Mouse (Mus musculus) CH12.LX (cell line): Measurements from ENCODE around the gene Prdm10. TPM values are rescaled to one million over a fixed set of nuclear protein-coding genes. Genes with fewer than 3 reads are reported as not detected.

Experiments
- DNase-seq: peaks from one replicate; pipeline ENCODE4 v3.0.0-alpha.2; 2013; ENCODE audit errors: extremely low read depth
- H3K27ac ChIP-seq: 2 replicates; pipeline ENCODE4 v1.5.1; 2012; ENCODE audit warnings: low read depth, mild to moderate bottlenecking, control low read depth, moderate library complexity; ENCODE audit not compliant: insufficient read depth
- H3K27me3 ChIP-seq: replicated peaks from 2 replicates; pipeline ENCODE3; 2012; ENCODE audit warnings: inconsistent platforms
- H3K36me3 ChIP-seq, 2 experiments: replicated peaks in 1 of 2; 2 replicates each; pipeline versions ENCODE3 to v1.6.1; 2012; ENCODE audit warnings: inconsistent platforms in 1 of 2, low read length in 1 of 2, mild to moderate bottlenecking in 1 of 2, mixed read lengths in 1 of 2, moderate library complexity in 1 of 2; ENCODE audit not compliant: control insufficient read depth in 1 of 2, insufficient read depth in 1 of 2
- H3K4me1 ChIP-seq, 2 experiments: 2 replicates each; pipeline ENCODE4 v1.6.1; 2012; ENCODE audit warnings: inconsistent platforms in 1 of 2, moderate library complexity in 1 of 2; ENCODE audit not compliant: insufficient read depth in 2 of 2, control insufficient read depth in 1 of 2
- H3K4me2 ChIP-seq: 2 replicates; pipeline ENCODE4 v1.6.1; 2012; ENCODE audit warnings: low read depth, mild to moderate bottlenecking, control low read depth; ENCODE audit not compliant: poor library complexity, insufficient read depth, severe bottlenecking
- H3K4me3 ChIP-seq, 3 experiments: fragments of 150-350 bp in 1 of 3; sonication (generic) in 1 of 3; replicated peaks in 1 of 3; 2 replicates each; pipeline versions ENCODE3 to v1.5.1; 2011 to 2012; ENCODE audit warnings: low read depth in 2 of 3, low read length in 2 of 3, mild to moderate bottlenecking in 2 of 3, moderate library complexity in 2 of 3, control low read depth in 1 of 3, improper control_type of control experiment in 1 of 3, inconsistent platforms in 1 of 3, mixed read lengths in 1 of 3; ENCODE audit not compliant: poor library complexity in 1 of 3
- H3K79me2 ChIP-seq: replicated peaks from 2 replicates; pipeline ENCODE4 v1.6.1; 2012; ENCODE audit warnings: mild to moderate bottlenecking, moderate library complexity; ENCODE audit not compliant: control insufficient read depth, poor library complexity, insufficient read depth, severe bottlenecking; ENCODE audit errors: extremely low read depth
- H3K9ac ChIP-seq: 2 replicates; pipeline ENCODE4 v1.6.1; 2012; ENCODE audit warnings: low read depth, mild to moderate bottlenecking, control low read depth, moderate library complexity; ENCODE audit not compliant: insufficient read depth
- H3K9me3 ChIP-seq: replicated peaks from 2 replicates; pipeline ENCODE3; 2012; ENCODE audit warnings: low read length, inconsistent platforms, mixed read lengths
- BHLHE40 ChIP-seq: IDR thresholded peaks from 2 replicates; pipeline ENCODE4 v1.6.1; 2011; ENCODE audit warnings: mild to moderate bottlenecking, low read depth, low read length, improper control_type of control experiment
- CHD2 ChIP-seq: IDR thresholded peaks from 2 replicates; pipeline ENCODE4 v1.6.1; 2011; ENCODE audit warnings: low read length, improper control_type of control experiment
- CTCF ChIP-seq, 2 experiments: IDR thresholded peaks in 1 of 2; conservative IDR thresholded peaks in 1 of 2; 2 replicates each; pipeline ENCODE4 v1.5.1; 2011 to 2012; ENCODE audit warnings: low read depth in 2 of 2, low read length in 2 of 2, improper control_type of control experiment in 1 of 2, inconsistent platforms in 1 of 2, mild to moderate bottlenecking in 1 of 2, moderate library complexity in 1 of 2
- E2F4 ChIP-seq: IDR thresholded peaks from 2 replicates; pipeline ENCODE4 v1.6.1; 2011; ENCODE audit warnings: low read depth, low read length, improper control_type of control experiment; ENCODE audit not compliant: insufficient replicate concordance
- ELF1 ChIP-seq: IDR thresholded peaks from 2 replicates; pipeline ENCODE4 v1.6.1; 2014; ENCODE audit warnings: low read depth, mild to moderate bottlenecking, inconsistent platforms, low read length, improper control_type of control experiment
- EP300 ChIP-seq: IDR thresholded peaks from 2 replicates; pipeline ENCODE4 v1.6.1; 2011; ENCODE audit warnings: low read length, improper control_type of control experiment
- ETS1 ChIP-seq: conservative IDR thresholded peaks from 2 replicates; pipeline ENCODE4 v1.6.1; 2012; ENCODE audit warnings: low read depth, mild to moderate bottlenecking, inconsistent platforms, low read length, improper control_type of control experiment, moderate library complexity
- GABPA ChIP-seq: IDR thresholded peaks from 2 replicates; pipeline ENCODE4 v1.6.1; 2012; ENCODE audit warnings: low read depth, low read length, improper control_type of control experiment, inconsistent platforms; ENCODE audit not compliant: insufficient replicate concordance
- HCFC1 ChIP-seq: IDR thresholded peaks from 2 replicates; pipeline ENCODE4 v1.6.1; 2012; ENCODE audit warnings: low read depth, mild to moderate bottlenecking, inconsistent platforms, low read length, improper control_type of control experiment
- JUND ChIP-seq: conservative IDR thresholded peaks from 2 replicates; pipeline ENCODE4 v1.6.1; 2011; ENCODE audit warnings: low read depth, low read length, improper control_type of control experiment
- KAT2A ChIP-seq: IDR thresholded peaks from 2 replicates; pipeline ENCODE4 v1.6.1; 2012; ENCODE audit warnings: low read length, improper control_type of control experiment, inconsistent platforms; ENCODE audit not compliant: insufficient replicate concordance
- MYC ChIP-seq: IDR thresholded peaks from 2 replicates; pipeline ENCODE4 v1.6.1; 2011; ENCODE audit warnings: low read depth, mild to moderate bottlenecking, improper control_type of control experiment, low read length
- NELFE ChIP-seq: IDR thresholded peaks from 2 replicates; pipeline ENCODE4 v1.6.1; 2011; ENCODE audit warnings: low read depth, low read length, improper control_type of control experiment
- PAX5 ChIP-seq: IDR thresholded peaks from 2 replicates; pipeline ENCODE4 v1.6.1; 2012; ENCODE audit warnings: low read length, inconsistent platforms, mixed read lengths
- POLR2AphosphoS2 ChIP-seq: IDR thresholded peaks from 2 replicates; pipeline ENCODE4 v1.6.1; 2011; ENCODE audit warnings: low read depth, low read length, improper control_type of control experiment
- RAD21 ChIP-seq: IDR thresholded peaks from 2 replicates; pipeline ENCODE4 v1.6.1; 2011; ENCODE audit warnings: low read depth, mild to moderate bottlenecking, low read length, improper control_type of control experiment, moderate library complexity
- SIN3A ChIP-seq: IDR thresholded peaks from 2 replicates; pipeline ENCODE4 v1.6.1; 2012; ENCODE audit warnings: low read length, improper control_type of control experiment, inconsistent platforms
- SMC3 ChIP-seq: IDR thresholded peaks from 2 replicates; pipeline ENCODE4 v1.6.1; 2011; ENCODE audit warnings: low read depth, low read length, improper control_type of control experiment
- USF1 ChIP-seq: IDR thresholded peaks from 2 replicates; pipeline ENCODE4 v1.6.1; 2014; ENCODE audit warnings: low read depth, mild to moderate bottlenecking, inconsistent platforms, low read length, improper control_type of control experiment
- ZKSCAN1 ChIP-seq: IDR thresholded peaks from 2 replicates; pipeline ENCODE4 v1.6.1; 2012; ENCODE audit warnings: low read depth, inconsistent platforms, low read length, improper control_type of control experiment, borderline replicate concordance
- ZMIZ1 ChIP-seq: IDR thresholded peaks from 2 replicates; pipeline ENCODE4 v1.6.1; 2012; ENCODE audit warnings: low read depth, mild to moderate bottlenecking, inconsistent platforms, low read length, improper control_type of control experiment
- ZNF384 ChIP-seq: IDR thresholded peaks from 2 replicates; pipeline ENCODE4 v1.6.1; 2012; ENCODE audit warnings: low read depth, low read length, improper control_type of control experiment, inconsistent platforms
- dilution Hi-C: fragments of 300-500 bp; cut with MboI; formaldehyde crosslinking; loops from 2 replicates; pipeline ENCODE4 v1.14.3; 2020; ENCODE audit warnings: low sequenced_read_pairs; ENCODE audit not compliant: extremely low pct_unique_long_range_greater_than_20kb, extremely low pct_ligation_motif_present
- in situ Hi-C: fragments of 300-500 bp; cut with MboI; formaldehyde crosslinking; loops from 3 replicates; pipeline ENCODE4 v1.14.3; 2019; ENCODE audit warnings: low sequenced_read_pairs, low pct_ligation_motif_present, low pct_unique_long_range_greater_than_20kb, mixed read lengths
- polyA plus RNA-seq: library from polyadenylated mRNA; unstranded; fragments of >175 nt; gene quantifications from 2 replicates; pipeline ENCODE4 v1.2.1, GENCODE M21; 2012; ENCODE audit warnings: low read depth; ENCODE audit not compliant: insufficient read length
- total RNA-seq, 2 experiments: library from RNA; depleted of rRNA; stranded (reverse); fragments of 300-350 nt in 1 of 2; fragments of >200 nt in 1 of 2; gene quantifications; 2 replicates each; pipeline ENCODE4 v1.2.3; 2012 to 2014

Gene Prdm10
- total and polyA plus RNA-seq, 3 experiments, result 4.5 to 6.7 (median 4.7) TPM

DNA sequence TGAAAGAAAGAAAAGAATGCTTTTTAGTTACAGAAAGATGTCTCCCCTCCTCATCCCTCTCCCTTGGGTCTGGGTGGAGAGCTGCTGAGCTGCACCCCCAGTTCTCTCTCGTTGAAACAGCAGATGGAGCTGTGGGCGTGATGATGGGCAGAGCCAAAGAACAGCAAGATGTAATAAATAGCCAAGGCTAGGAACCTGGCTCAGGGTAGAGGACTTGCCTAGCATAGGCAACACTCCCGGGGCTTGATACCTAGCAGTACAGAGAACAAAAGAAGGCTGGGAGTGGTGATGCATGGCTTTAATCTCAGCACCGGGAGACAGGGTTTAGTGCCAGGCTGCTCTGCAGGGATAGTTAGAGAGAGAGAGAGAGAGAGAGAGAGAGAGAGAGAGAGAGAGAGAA lies 50.9 kb downstream of the Prdm10 start:
- no peaks in the 10 kb centered on the region for H3K27me3 ChIP-seq
- H3K27ac ChIP-seq, result no peak overlapping the region
- dilution Hi-C loops, result no loop called here
- no peak for DNase-seq
- H3K36me3 ChIP-seq, result peaks cover 0 to 40% of the 10 kb centered on the region in 2 experiments
- no peak overlapping the region for H3K4me3 ChIP-seq
- no peaks in the 10 kb centered on the region for H3K79me2 ChIP-seq
- in situ Hi-C loops, result no loop called here
- H3K4me2 ChIP-seq, result no peak overlapping the region
- no peak overlapping the region for H3K9ac ChIP-seq
- H3K9me3 ChIP-seq, result no peaks in the 10 kb centered on the region
- H3K4me1 ChIP-seq, result peaks cover 0 to 4% of the 10 kb centered on the region in 2 experiments; a peak in 1 of 4 replicates
- TF ChIP-seq USF1 (no peak), NELFE (no peak), E2F4 (no peak), MYC (no peak), EP300 (no peak), JUND (no peak), ZKSCAN1 (no peak), ELF1 (no peak), CHD2 (no peak), HCFC1 (no peak), ZNF384 (no peak), ETS1 (no peak), PAX5 (no peak), SIN3A (no peak), GABPA (no peak), POLR2AphosphoS2 (no peak), CTCF (conservative IDR thresholded peaks at IDR 0.05 in 1 of 2, IDR thresholded peaks at IDR 0.05 in 1 of 2; ENCODE audit: low read depth in 2 of 2, low read length in 2 of 2) (no peak), ZMIZ1 (no peak), KAT2A (no peak), RAD21 (no peak)

GRCm38 (mm10) chr9:31331906-31332305 lies 51.6 kb downstream of the Prdm10 start:
- TF ChIP-seq ZNF384 (no peak), SMC3 (peak; percentile 34), CTCF (conservative IDR thresholded peaks at IDR 0.05 in 1 of 2, IDR thresholded peaks at IDR 0.05 in 1 of 2; ENCODE audit: low read depth in 2 of 2, low read length in 2 of 2) (peak in 1 of 2 experiments; percentile 48; a peak in 2 of 4 replicates), RAD21 (peak; percentile 9), BHLHE40 (no peak)
- H3K4me2 ChIP-seq, result no peak overlapping the region
- peaks cover 0 to 4% of the 10 kb centered on the region in 2 experiments; a peak in 1 of 4 replicates for H3K4me1 ChIP-seq
- peak; percentile 17 for DNase-seq
- H3K4me3 ChIP-seq, result no peak overlapping the region
- in situ Hi-C loops, result no loop called here
- no peak overlapping the region for H3K27ac ChIP-seq
- H3K27me3 ChIP-seq, result no peaks in the 10 kb centered on the region
- H3K79me2 ChIP-seq, result no peaks in the 10 kb centered on the region
- dilution Hi-C loops, result no loop called here
- peaks cover 0 to 42% of the 10 kb centered on the region in 2 experiments for H3K36me3 ChIP-seq
- H3K9me3 ChIP-seq, result no peaks in the 10 kb centered on the region
- no peak overlapping the region for H3K9ac ChIP-seq
